Mouse (Mus musculus): ENCODE measurements at regions not wholly inside any gene's neighbourhood (a gene's known extent, or its start where the extent isn't known, plus 50 kb on each side); places are given as distances from the start of the nearest gene placed in this dataset.

DNA sequence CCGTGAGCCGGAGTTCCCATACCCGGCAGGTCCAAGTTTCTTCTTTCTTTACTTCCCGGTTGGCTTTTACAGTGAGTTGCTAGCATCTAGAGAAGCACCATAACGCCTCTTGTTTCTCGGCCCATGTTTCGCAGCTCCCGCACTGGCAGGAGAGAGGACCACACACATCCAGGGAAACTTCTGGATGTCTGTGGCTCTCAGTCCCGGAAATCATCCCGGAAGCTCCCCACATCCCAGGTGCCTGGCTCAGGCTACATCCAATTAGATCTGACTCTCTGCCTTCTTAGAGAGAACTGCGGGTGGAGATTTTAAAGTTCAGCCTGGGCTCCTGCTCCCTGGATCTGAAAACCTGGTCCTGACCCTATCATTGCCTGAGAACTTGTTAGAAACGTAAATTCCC lies 146.8 kb upstream of the Mylip start:
- Histone ChIP-seq H3K79me2 (ENCODE audit: control insufficient read depth, insufficient read depth, low read length, poor library complexity) (no peaks in the 10 kb centered on the region), H3K27me3 (ENCODE audit: control insufficient read depth in 1 of 2, insufficient read depth in 2 of 2, low read length in 2 of 2) (no peaks in the 10 kb centered on the region), H3K9me3 (replicated peaks; ENCODE audit: insufficient read depth, low read length) (no peaks in the 10 kb centered on the region), H3K36me3 (ENCODE audit: control insufficient read depth in 1 of 2, insufficient read depth in 2 of 2, low read length in 2 of 2) (no peaks in the 10 kb centered on the region), H3K27ac (ENCODE audit: control insufficient read depth, low read depth, low read length) (no peak overlapping the region), H3K4me1 (ENCODE audit: control insufficient read depth in 1 of 2, insufficient read depth in 2 of 2, low read length in 2 of 2) (no peaks in the 10 kb centered on the region), H3K4me3 (ENCODE audit: control insufficient read depth in 1 of 2, insufficient read depth in 1 of 2, low read depth in 2 of 2, low read length in 2 of 2) (no peak overlapping the region), H3K9ac (ENCODE audit: control insufficient read depth, low read depth, low read length, poor library complexity, severe bottlenecking) (no peak overlapping the region)
- DNase-seq (ENCODE audit: low read depth, low spot score), result no peak
- no peak for TF ChIP-seq MAZ (IDR thresholded peaks at IDR 0.05; ENCODE audit: low read depth, low read length)
- no peak for TF ChIP-seq ELF1 (IDR thresholded peaks at IDR 0.05; ENCODE audit: low read depth, low read length)

DNA sequence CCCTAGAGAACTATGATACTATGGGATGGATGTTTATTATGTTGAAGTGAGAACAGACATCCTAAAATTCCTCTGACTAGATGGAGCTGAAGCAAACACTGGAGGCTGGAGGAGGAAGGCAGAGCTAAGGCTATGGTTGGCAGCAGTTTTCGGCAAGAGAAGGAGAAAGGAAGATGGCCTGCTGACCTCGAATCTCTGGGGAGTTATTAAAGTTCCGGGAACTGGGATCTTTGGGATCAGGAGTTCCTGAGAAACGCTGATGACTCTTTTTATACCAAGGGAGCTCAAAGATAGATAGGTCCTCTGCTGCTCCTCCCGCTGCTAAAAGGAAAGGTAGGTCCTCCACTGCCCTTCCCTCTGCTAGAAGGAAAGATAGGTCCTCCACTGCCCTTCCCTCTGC lies 143.9 kb upstream of the Mylip start:
- H3K27me3 ChIP-seq (ENCODE audit: control insufficient read depth in 1 of 2, insufficient read depth in 2 of 2, low read length in 2 of 2), result no peaks in the 10 kb centered on the region
- H3K4me1 ChIP-seq (ENCODE audit: control insufficient read depth in 1 of 2, insufficient read depth in 2 of 2, low read length in 2 of 2), result no peaks in the 10 kb centered on the region
- no peak for DNase-seq (ENCODE audit: low read depth, low spot score)
- H3K27ac ChIP-seq (ENCODE audit: control insufficient read depth, low read depth, low read length), result no peak overlapping the region
- no peak overlapping the region for H3K9ac ChIP-seq (ENCODE audit: control insufficient read depth, low read depth, low read length, poor library complexity, severe bottlenecking)
- no peak overlapping the region for H3K4me3 ChIP-seq (ENCODE audit: control insufficient read depth in 1 of 2, insufficient read depth in 1 of 2, low read depth in 2 of 2, low read length in 2 of 2)
- H3K79me2 ChIP-seq (ENCODE audit: control insufficient read depth, insufficient read depth, low read length, poor library complexity), result no peaks in the 10 kb centered on the region
- TF ChIP-seq RCOR1 (IDR thresholded peaks at IDR 0.05; ENCODE audit: low read depth, low read length) (no peak), MYC (IDR thresholded peaks at IDR 0.05; ENCODE audit: low read depth, low read length) (no peak), NELFE (IDR thresholded peaks at IDR 0.05; ENCODE audit: low read depth, low read length) (no peak), GABPA (IDR thresholded peaks at IDR 0.05; ENCODE audit: low read depth, low read length) (no peak), JUND (IDR thresholded peaks at IDR 0.05; ENCODE audit: low read depth, low read length) (no peak), EP300 (IDR thresholded peaks at IDR 0.05; ENCODE audit: low read depth in 1 of 2, low read length in 2 of 2) (no peak), HCFC1 (IDR thresholded peaks at IDR 0.05; ENCODE audit: low read depth, low read length) (no peak), TAL1 (IDR thresholded peaks at IDR 0.05; ENCODE audit: low read length) (no peak), ZNF384 (IDR thresholded peaks at IDR 0.05; ENCODE audit: low read depth, low read length) (no peak), MEF2A (IDR thresholded peaks at IDR 0.05; ENCODE audit: extremely low read depth, insufficient replicate concordance, low read depth, low read length, poor library complexity, severe bottlenecking) (no peak), TBP (IDR thresholded peaks at IDR 0.05; ENCODE audit: low read depth, low read length) (no peak), CHD1 (IDR thresholded peaks at IDR 0.05; ENCODE audit: low read depth, low read length) (no peak)
- no peaks in the 10 kb centered on the region for H3K9me3 ChIP-seq (replicated peaks; ENCODE audit: insufficient read depth, low read length)
- no peaks in the 10 kb centered on the region for H3K36me3 ChIP-seq (ENCODE audit: control insufficient read depth in 1 of 2, insufficient read depth in 2 of 2, low read length in 2 of 2)

DNA sequence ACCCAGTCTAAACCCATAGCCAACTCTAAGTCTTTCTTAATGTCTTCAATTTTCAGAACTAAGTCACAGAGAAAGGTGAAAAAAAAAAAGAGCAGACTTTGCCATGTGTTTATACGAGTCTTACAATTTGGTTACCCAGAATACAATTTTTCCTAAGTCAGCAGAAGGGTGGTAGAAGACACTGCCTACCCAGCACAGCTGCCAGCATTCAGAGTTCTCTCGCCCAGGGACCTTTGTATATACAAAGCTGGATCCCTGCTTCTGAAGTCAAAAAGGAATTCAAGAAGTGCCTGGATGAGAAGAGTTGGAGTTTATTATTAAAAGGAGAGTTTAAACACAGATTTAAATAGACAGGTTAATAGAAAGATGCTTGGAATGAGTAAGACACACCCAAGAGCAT lies 143.2 kb upstream of the Mylip start:
- H3K9me3 ChIP-seq (replicated peaks; ENCODE audit: insufficient read depth, low read length), result no peaks in the 10 kb centered on the region
- no peaks in the 10 kb centered on the region for H3K27me3 ChIP-seq (ENCODE audit: control insufficient read depth in 1 of 2, insufficient read depth in 2 of 2, low read length in 2 of 2)
- no peaks in the 10 kb centered on the region for H3K79me2 ChIP-seq (ENCODE audit: control insufficient read depth, insufficient read depth, low read length, poor library complexity)
- no peak overlapping the region for H3K27ac ChIP-seq (ENCODE audit: control insufficient read depth, low read depth, low read length)
- H3K4me1 ChIP-seq (ENCODE audit: control insufficient read depth in 1 of 2, insufficient read depth in 2 of 2, low read length in 2 of 2), result no peaks in the 10 kb centered on the region
- no peaks in the 10 kb centered on the region for H3K36me3 ChIP-seq (ENCODE audit: control insufficient read depth in 1 of 2, insufficient read depth in 2 of 2, low read length in 2 of 2)
- no peak for DNase-seq (ENCODE audit: low read depth, low spot score)
- no peak overlapping the region for H3K4me3 ChIP-seq (ENCODE audit: control insufficient read depth in 1 of 2, insufficient read depth in 1 of 2, low read depth in 2 of 2, low read length in 2 of 2)
- no peak overlapping the region for H3K9ac ChIP-seq (ENCODE audit: control insufficient read depth, low read depth, low read length, poor library complexity, severe bottlenecking)
- TF ChIP-seq POLR2A (IDR thresholded peaks at IDR 0.05; ENCODE audit: control insufficient read depth in 1 of 2, insufficient read depth in 1 of 2, low read depth in 1 of 2, low read length in 2 of 2, poor library complexity in 1 of 2), result no peak
- no peak for TF ChIP-seq USF2 (IDR thresholded peaks at IDR 0.05; ENCODE audit: borderline replicate concordance in 1 of 2, insufficient read depth in 1 of 2, low read depth in 1 of 2, low read length in 2 of 2)
- TF ChIP-seq ZNF384 (IDR thresholded peaks at IDR 0.05; ENCODE audit: low read depth, low read length), result no peak
